Mouse (Mus musculus) intestine, postnatal 0 days (tissue): ENCODE measurements around the gene Lysmd1. TPM values are rescaled to one million over a fixed set of nuclear protein-coding genes. Genes with fewer than 3 reads are reported as not detected.

ENCODE experiments used
- ATAC-seq: fragments of 200-750 bp; cut with Nextera tagmentation; 2 replicates; pipeline ENCODE4 v1.8.0; 2017; ENCODE audit warnings: mild to moderate bottlenecking, moderate TSS enrichment, moderate library complexity
- H3K27ac ChIP-seq: fragments of 300-500 bp; sonication (generic); 2 replicates; pipeline ENCODE4 v1.5.1; 2014; ENCODE audit warnings: mild to moderate bottlenecking, low read depth, low read length, moderate library complexity
- H3K27me3 ChIP-seq: fragments of 300-500 bp; sonication (generic); replicated peaks from 2 replicates; pipeline ENCODE4 v1.6.1; 2014; ENCODE audit warnings: low read length, mixed read lengths; ENCODE audit not compliant: control insufficient read depth, insufficient read depth
- H3K36me3 ChIP-seq: fragments of 300-500 bp; sonication (generic); 2 replicates; pipeline ENCODE4 v1.6.1; 2014; ENCODE audit warnings: mild to moderate bottlenecking, moderate library complexity; ENCODE audit not compliant: control insufficient read depth, insufficient read depth
- H3K4me1 ChIP-seq: fragments of 300-500 bp; sonication (generic); replicated peaks from 2 replicates; pipeline ENCODE4 v1.6.1; 2014; ENCODE audit warnings: antibody characterized with exemption, low read length, mixed read lengths; ENCODE audit not compliant: control insufficient read depth, insufficient read depth
- H3K4me2 ChIP-seq: fragments of 300-500 bp; sonication (generic); replicated peaks from 2 replicates; pipeline ENCODE4 v1.6.1; 2014; ENCODE audit warnings: low read depth, mild to moderate bottlenecking, moderate library complexity
- H3K4me3 ChIP-seq: fragments of 300-500 bp; sonication (generic); 2 replicates; pipeline ENCODE4 v1.5.1; 2014; ENCODE audit warnings: low read depth, low read length
- H3K9ac ChIP-seq: fragments of 300-500 bp; sonication (generic); 2 replicates; pipeline ENCODE4 v1.6.1; 2014; ENCODE audit warnings: mild to moderate bottlenecking, low read depth, low read length
- H3K9me3 ChIP-seq: fragments of 300-500 bp; sonication (generic); 2 replicates; pipeline ENCODE4 v1.6.1; 2016; ENCODE audit warnings: mixed run types; ENCODE audit not compliant: control insufficient read depth
- CTCF ChIP-seq: sonication (generic); IDR thresholded peaks from 2 replicates; pipeline ENCODE4 v1.5.1; 2016; ENCODE audit warnings: low read depth, mild to moderate bottlenecking, control low read depth, antibody characterized with exemption, moderate library complexity
- WGBS: fragments of 180-500 bp; shearing (Covaris S2); extraction: QIAGEN DNeasy Blood & Tissue Kit; methylation state at CpG from one replicate; pipeline ENCODE4 v1.1.7; 2014; 5-methylcytosine and 5-hydroxymethylcytosine counted together
- polyA plus RNA-seq: library from polyadenylated mRNA; unstranded; fragments of >200 nt; fragmentation: Nextera tagmentation; extraction: Ambion mirVana; gene quantifications from 2 replicates; pipeline ENCODE4 v1.2.1, GENCODE M21; 2015

Lysmd1 gene
- polyA plus RNA-seq, 1 experiment from 2014 or later, result 7.1 TPM

DNA sequence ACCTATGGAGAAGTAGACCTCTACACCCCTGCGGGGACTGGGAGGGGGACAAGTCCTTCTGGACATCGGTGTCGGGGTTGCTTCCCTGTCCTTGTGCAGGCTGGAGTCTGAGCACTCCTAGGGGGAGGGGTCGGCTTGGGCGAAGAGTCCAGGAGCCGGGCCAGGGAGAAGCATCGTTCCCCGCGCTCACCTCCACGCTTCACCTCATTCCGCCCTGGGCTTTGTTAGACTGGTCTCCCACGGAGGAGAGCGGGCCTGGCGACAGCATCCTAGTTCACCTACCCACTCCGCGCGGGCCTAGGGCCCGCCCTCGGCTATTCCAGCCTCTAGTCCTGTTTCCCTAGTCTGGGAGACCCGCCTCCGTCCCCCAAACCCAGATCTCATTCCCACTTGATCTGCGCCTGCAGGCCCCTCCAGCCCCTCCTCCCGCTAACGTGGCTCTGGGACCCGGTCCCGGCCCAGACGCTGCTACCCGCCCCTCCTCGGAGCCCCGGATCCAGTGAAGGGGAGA is 27.2 kb downstream of the Lysmd1 start:
- ATAC-seq, result no peak
- H3K4me2 ChIP-seq, result peak overlapping the region; percentile 97
- no peaks in the 10 kb centered on the region for H3K36me3 ChIP-seq
- peak overlapping the region; percentile 40; the same call in 1 of the 2 replicates for H3K9ac ChIP-seq
- peak overlapping the region; percentile 69 for H3K4me3 ChIP-seq
- TF ChIP-seq CTCF, result no peak
- peaks cover 5% of the 10 kb centered on the region; the same call in 1 of the 2 replicates for H3K4me1 ChIP-seq
- peaks cover 8% of the 10 kb centered on the region; the same call in 1 of the 2 replicates for H3K27me3 ChIP-seq
- no peaks in the 10 kb centered on the region for H3K9me3 ChIP-seq
- 4% methylated on average over 30 of the region's 30 CpGs for WGBS
- H3K27ac ChIP-seq, result no peak overlapping the region

DNA sequence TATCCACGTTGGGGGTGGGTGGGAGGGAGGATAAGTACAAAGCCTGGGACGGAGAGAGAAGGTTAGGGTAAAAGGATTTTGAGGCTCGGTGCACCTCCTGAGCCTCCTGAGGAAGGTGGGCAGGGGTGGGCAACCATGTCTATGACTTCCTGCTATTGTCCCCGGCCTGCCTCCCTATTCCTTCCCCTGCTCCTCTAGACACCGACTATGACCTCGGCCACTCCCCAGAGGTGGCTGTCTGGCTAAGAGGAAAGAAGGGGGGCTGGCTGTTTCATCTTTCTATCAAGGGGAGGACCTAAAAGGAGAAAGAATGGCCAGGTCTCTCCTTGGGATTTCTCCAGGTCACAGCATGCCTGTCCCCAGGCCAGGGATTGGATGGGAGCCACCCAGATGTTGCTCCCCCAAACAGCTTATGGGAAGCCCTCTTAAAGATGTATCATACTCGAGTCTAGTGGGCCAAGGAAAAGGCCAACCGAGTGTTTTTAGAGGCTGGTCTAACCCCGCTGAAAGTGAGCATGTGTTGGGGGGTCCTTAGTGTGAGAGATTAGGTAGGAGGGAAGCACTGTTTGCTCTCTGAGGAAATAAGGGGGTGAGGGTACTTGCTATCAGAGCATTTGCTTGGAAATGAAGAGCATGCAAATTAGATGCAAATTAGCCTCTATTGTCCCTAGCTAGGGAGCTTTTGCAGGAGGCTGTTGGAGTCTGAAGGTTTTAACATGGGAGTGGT is 27.9 kb downstream of the Lysmd1 start:
- ATAC-seq, result no peak
- H3K9me3 ChIP-seq, result no peaks in the 10 kb centered on the region
- no peak overlapping the region for H3K27ac ChIP-seq
- peak overlapping the region; percentile 40; the same call in 1 of the 2 replicates for H3K9ac ChIP-seq
- 31% methylated on average over 9 of the region's 9 CpGs for WGBS
- peak overlapping the region; percentile 69 for H3K4me3 ChIP-seq
- H3K27me3 ChIP-seq, result peaks cover 8% of the 10 kb centered on the region; the same call in 1 of the 2 replicates
- no peak for TF ChIP-seq CTCF
- H3K4me1 ChIP-seq, result peaks cover 5% of the 10 kb centered on the region; the same call in 1 of the 2 replicates
- peak overlapping the region; percentile 97 for H3K4me2 ChIP-seq
- H3K36me3 ChIP-seq, result no peaks in the 10 kb centered on the region

DNA sequence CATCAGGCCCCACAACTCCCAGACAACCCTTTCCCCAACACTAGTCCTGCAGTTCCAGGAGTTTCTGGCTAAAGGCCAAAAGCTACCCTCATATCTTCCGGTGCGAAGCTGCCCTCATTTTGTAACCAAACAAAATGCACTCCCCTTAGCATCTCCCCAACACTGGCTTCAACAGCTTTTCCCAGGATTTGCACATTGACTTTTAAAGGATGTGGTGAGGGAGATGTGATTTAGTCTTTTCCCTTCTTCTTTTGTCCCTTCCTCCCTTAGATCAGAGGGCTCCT is 28.4 kb downstream of the Lysmd1 start:
- H3K4me1 ChIP-seq, result peaks cover 5% of the 10 kb centered on the region; the same call in 1 of the 2 replicates
- H3K27ac ChIP-seq, result no peak overlapping the region
- H3K27me3 ChIP-seq, result peaks cover 8% of the 10 kb centered on the region; the same call in 1 of the 2 replicates
- H3K4me3 ChIP-seq, result no peak overlapping the region
- TF ChIP-seq CTCF, result no peak
- H3K9me3 ChIP-seq, result no peaks in the 10 kb centered on the region
- H3K4me2 ChIP-seq, result peak overlapping the region; percentile 97; the same call in 1 of the 2 replicates
- H3K9ac ChIP-seq, result no peak overlapping the region
- no peak for ATAC-seq
- 57% methylated on average over 2 of the region's 2 CpGs for WGBS
- no peaks in the 10 kb centered on the region; the same call in 1 of the 2 replicates for H3K36me3 ChIP-seq

DNA sequence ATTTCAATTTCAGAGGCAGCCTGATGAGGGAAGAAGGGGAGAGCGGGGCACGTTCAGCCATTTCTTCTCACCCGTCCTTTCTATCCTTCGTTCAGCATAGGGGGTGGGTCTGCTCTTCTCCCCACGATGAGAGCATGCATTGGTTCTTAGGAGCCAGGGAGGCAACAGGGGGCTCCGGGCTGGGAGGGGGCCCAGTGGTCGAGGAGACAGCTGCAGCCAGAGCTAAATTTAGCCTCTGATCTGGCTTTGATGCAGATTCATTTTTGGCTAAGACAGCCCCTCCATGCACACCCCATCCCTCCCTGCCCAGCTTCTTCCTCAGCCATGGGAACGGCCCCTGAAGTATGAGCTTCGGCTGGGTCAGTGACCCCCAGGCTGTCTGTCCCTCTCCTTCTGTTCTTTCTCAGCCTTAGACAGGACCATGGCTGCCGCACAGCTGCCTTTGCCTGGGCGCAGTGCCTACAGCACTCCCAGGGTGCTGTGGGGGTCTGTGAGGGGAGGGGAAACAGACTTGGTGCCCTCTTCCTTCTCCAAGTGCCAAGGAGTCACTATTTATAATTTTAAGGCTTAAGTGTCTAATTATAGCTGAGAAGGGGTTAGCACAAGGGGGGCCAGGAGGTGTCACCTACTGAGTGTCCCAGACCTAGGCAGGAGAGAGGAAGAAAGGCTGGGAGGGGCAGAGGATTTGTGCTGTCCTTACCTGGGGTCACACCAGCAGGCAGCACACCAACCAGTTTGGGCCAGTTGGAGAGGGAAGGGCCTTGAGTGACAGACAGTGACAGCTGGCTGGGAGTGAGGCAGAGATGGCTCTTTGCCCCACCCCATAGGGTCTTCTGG is 29.7 kb downstream of the Lysmd1 start:
- no peak overlapping the region for H3K27ac ChIP-seq
- no peaks in the 10 kb centered on the region for H3K9me3 ChIP-seq
- no peak overlapping the region for H3K4me2 ChIP-seq
- 63% methylated on average over 11 of the region's 11 CpGs for WGBS
- no peak overlapping the region for H3K9ac ChIP-seq
- no peak overlapping the region for H3K4me3 ChIP-seq
- H3K4me1 ChIP-seq, result peaks cover 5% of the 10 kb centered on the region; the same call in 1 of the 2 replicates
- TF ChIP-seq CTCF, result no peak
- peaks cover 8% of the 10 kb centered on the region; the same call in 1 of the 2 replicates for H3K27me3 ChIP-seq
- peaks cover 7% of the 10 kb centered on the region; the same call in 1 of the 2 replicates for H3K36me3 ChIP-seq
- ATAC-seq, result no peak

DNA sequence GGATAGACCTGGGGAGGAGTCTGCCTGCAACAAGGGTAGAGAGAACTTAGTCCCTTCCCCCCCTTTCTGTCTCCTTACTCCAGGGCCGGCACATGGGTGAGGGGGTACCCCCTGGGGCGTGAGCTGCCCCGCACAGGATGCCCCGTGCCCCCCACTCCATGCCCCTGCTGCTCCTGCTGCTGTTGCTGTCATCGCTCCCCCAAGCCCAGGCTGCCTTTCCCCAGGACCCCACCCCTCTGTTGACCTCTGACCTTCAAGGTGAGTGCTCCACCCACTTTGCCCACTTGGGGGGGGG is 30.3 kb downstream of the Lysmd1 start:
- no peak overlapping the region for H3K27ac ChIP-seq
- no peak for ATAC-seq
- WGBS, result 87% methylated on average over 5 of the region's 5 CpGs

DNA sequence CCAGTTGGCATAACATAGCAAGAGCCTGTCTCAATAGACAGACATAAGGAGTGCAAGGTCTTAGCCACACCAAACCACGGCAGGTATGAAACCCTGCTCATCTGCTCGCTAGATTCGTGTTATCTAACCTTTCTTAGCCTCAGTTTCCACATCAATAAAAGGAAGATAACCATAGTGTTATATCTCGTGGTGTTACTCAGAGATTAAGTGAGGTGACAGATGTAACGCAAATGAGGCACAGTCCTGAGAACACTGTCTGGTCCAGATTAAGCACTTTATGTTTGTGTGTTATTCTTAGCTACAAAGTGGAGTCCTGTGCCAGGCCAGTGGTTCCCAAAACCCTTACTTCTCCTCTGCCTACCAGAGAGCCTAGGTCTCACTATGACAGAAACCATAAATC is 31.0 kb downstream of the Lysmd1 start:
- Histone ChIP-seq H3K4me1 (peaks cover 5% of the 10 kb centered on the region; the same call in 1 of the 2 replicates), H3K36me3 (peaks cover 18% of the 10 kb centered on the region; the same call in 1 of the 2 replicates), H3K27ac (no peak overlapping the region), H3K9ac (no peak overlapping the region), H3K9me3 (no peaks in the 10 kb centered on the region), H3K27me3 (peaks cover 8% of the 10 kb centered on the region; the same call in 1 of the 2 replicates), H3K4me2 (no peak overlapping the region), H3K4me3 (no peak overlapping the region)
- 64% methylated on average over 5 of the region's 5 CpGs for WGBS
- no peak for TF ChIP-seq CTCF
- ATAC-seq, result no peak

More for the DNA sequence above, 30.3 kb downstream of the Lysmd1 start:
- Histone ChIP-seq H3K4me1 (peaks cover 5% of the 10 kb centered on the region; the same call in 1 of the 2 replicates), H3K9me3 (no peaks in the 10 kb centered on the region), H3K9ac (no peak overlapping the region), H3K4me3 (no peak overlapping the region), H3K36me3 (peaks cover 11% of the 10 kb centered on the region; the same call in 1 of the 2 replicates), H3K27me3 (peaks cover 8% of the 10 kb centered on the region; the same call in 1 of the 2 replicates), H3K4me2 (no peak overlapping the region)
- no peak for TF ChIP-seq CTCF
